Mouse (Mus musculus) liver, adult 2 months (tissue): ENCODE data around the gene Mapk14.
A peak's percentile ranks its signal among the peaks of the same experiment; 100 is the strongest.

Source experiments
- CTCF ChIP-seq: fragments of 200-500 bp; IDR thresholded peaks from 2 replicates; pipeline ENCODE4 v1.5.1; 2011; ENCODE audit warnings: low read depth, low read length, control low read depth
- POLR2A ChIP-seq: fragments of 200-500 bp; IDR thresholded peaks from 2 replicates; pipeline ENCODE4 v1.6.1; 2011; ENCODE audit warnings: low read length, control low read depth; ENCODE audit not compliant: insufficient read depth; ENCODE audit errors: extremely low read depth

- TF ChIP-seq CTCF (peak; percentile 42; the same call in 1 of the 2 replicates), POLR2A (no peak)
Measured at GRCm38 (mm10) chr17:28776817-28777216, 85.7 kb downstream of the Mapk14 start.
